Mouse (Mus musculus): ENCODE measurements at regions not wholly inside any gene's neighbourhood (a gene's known extent, or its start where the extent isn't known, plus 50 kb on each side); places are given as distances from the start of the nearest gene placed in this dataset.
"Not testable (repeated sequence)": the region's sequence is repeated elsewhere in the genome, so short reads cannot be mapped to it uniquely, and the experiment has no call there.

GRCm38 (mm10) chr6:18566934-18567333 lies 52.3 kb upstream of the Cttnbp2 start:
- H3K4me3 ChIP-seq (ENCODE audit: insufficient read depth, low read depth, low read length); H3K4me1 ChIP-seq (ENCODE audit: control insufficient read depth, insufficient read depth, low read length); H3K27ac ChIP-seq (ENCODE audit: insufficient read depth, low read depth, low read length): not testable (repeated sequence)
- WGBS = 91% methylated on average over 2 of the region's 2 CpGs

GRCm38 (mm10) chr6:18569221-18569620 lies 54.6 kb upstream of the Cttnbp2 start:
- TF ChIP-seq CTCF (IDR thresholded peaks at IDR 0.05; ENCODE audit: insufficient read depth, low read depth, low read length) (no peak), POLR2A (IDR thresholded peaks at IDR 0.05; ENCODE audit: insufficient read depth, low read depth, low read length) (no peak)
- H3K4me3 ChIP-seq (ENCODE audit: insufficient read depth, low read depth, low read length) = no peak overlapping the region
- 84% methylated on average over 2 of the region's 2 CpGs for WGBS
- H3K27ac ChIP-seq (ENCODE audit: insufficient read depth, low read depth, low read length) = no peak overlapping the region
- H3K4me1 ChIP-seq (ENCODE audit: control insufficient read depth, insufficient read depth, low read length) = no peaks in the 10 kb centered on the region

- TF ChIP-seq POLR2A (IDR thresholded peaks at IDR 0.05; ENCODE audit: insufficient read depth, low read depth, low read length) (no peak), CTCF (IDR thresholded peaks at IDR 0.05; ENCODE audit: insufficient read depth, low read depth, low read length) (no peak)
- Histone ChIP-seq H3K4me3 (ENCODE audit: insufficient read depth, low read depth, low read length) (no peak overlapping the region), H3K4me1 (ENCODE audit: control insufficient read depth, insufficient read depth, low read length) (no peaks in the 10 kb centered on the region), H3K27ac (ENCODE audit: insufficient read depth, low read depth, low read length) (no peak overlapping the region)
Observed at GRCm38 (mm10) chr6:18578501-18578900, 63.9 kb upstream of the Cttnbp2 start.

- Histone ChIP-seq H3K27ac (ENCODE audit: insufficient read depth, low read depth, low read length) (no peak overlapping the region), H3K4me3 (ENCODE audit: insufficient read depth, low read depth, low read length) (no peak overlapping the region), H3K4me1 (ENCODE audit: control insufficient read depth, insufficient read depth, low read length) (no peaks in the 10 kb centered on the region)
- TF ChIP-seq POLR2A (IDR thresholded peaks at IDR 0.05; ENCODE audit: insufficient read depth, low read depth, low read length) = no peak
- TF ChIP-seq CTCF (IDR thresholded peaks at IDR 0.05; ENCODE audit: insufficient read depth, low read depth, low read length) = no peak
Observed at GRCm38 (mm10) chr6:18589436-18589835, 74.8 kb upstream of the Cttnbp2 start.

GRCm38 (mm10) chr6:18596680-18597079 lies 82.0 kb upstream of the Cttnbp2 start:
- TF ChIP-seq CTCF (IDR thresholded peaks at IDR 0.05; ENCODE audit: insufficient read depth, low read depth, low read length) = no peak
- TF ChIP-seq POLR2A (IDR thresholded peaks at IDR 0.05; ENCODE audit: insufficient read depth, low read depth, low read length) = no peak
- Histone ChIP-seq H3K27ac (ENCODE audit: insufficient read depth, low read depth, low read length) (no peak overlapping the region), H3K4me1 (ENCODE audit: control insufficient read depth, insufficient read depth, low read length) (no peaks in the 10 kb centered on the region), H3K4me3 (ENCODE audit: insufficient read depth, low read depth, low read length) (no peak overlapping the region)
- WGBS = 79% methylated on average over 5 of the region's 5 CpGs

- no peak for TF ChIP-seq POLR2A (IDR thresholded peaks at IDR 0.05; ENCODE audit: insufficient read depth, low read depth, low read length)
- TF ChIP-seq CTCF (IDR thresholded peaks at IDR 0.05; ENCODE audit: insufficient read depth, low read depth, low read length) = no peak
- WGBS = 84% methylated on average over 4 of the region's 4 CpGs
- H3K4me1 ChIP-seq (ENCODE audit: control insufficient read depth, insufficient read depth, low read length) = no peaks in the 10 kb centered on the region
- H3K4me3 ChIP-seq (ENCODE audit: insufficient read depth, low read depth, low read length) = no peak overlapping the region
- no peak overlapping the region for H3K27ac ChIP-seq (ENCODE audit: insufficient read depth, low read depth, low read length)
Observed at GRCm38 (mm10) chr6:18599626-18600025, 85.0 kb upstream of the Cttnbp2 start.

- no peak overlapping the region for H3K4me3 ChIP-seq (ENCODE audit: insufficient read depth, low read depth, low read length)
- TF ChIP-seq CTCF (IDR thresholded peaks at IDR 0.05; ENCODE audit: insufficient read depth, low read depth, low read length) (no peak), POLR2A (IDR thresholded peaks at IDR 0.05; ENCODE audit: insufficient read depth, low read depth, low read length) (no peak)
- no peaks in the 10 kb centered on the region for H3K4me1 ChIP-seq (ENCODE audit: control insufficient read depth, insufficient read depth, low read length)
- H3K27ac ChIP-seq (ENCODE audit: insufficient read depth, low read depth, low read length) = no peak overlapping the region
- 46% methylated on average over 7 of the region's 7 CpGs for WGBS
Observed at GRCm38 (mm10) chr6:18601926-18602325, 87.3 kb upstream of the Cttnbp2 start.

GRCm38 (mm10) chr6:18621372-18622262 lies 107.0 kb upstream of the Cttnbp2 start:
- TF ChIP-seq POLR2A (IDR thresholded peaks at IDR 0.05; ENCODE audit: insufficient read depth, low read depth, low read length) (no peak), CTCF (IDR thresholded peaks at IDR 0.05; ENCODE audit: insufficient read depth, low read depth, low read length) (no peak)
- 28% methylated on average over 6 of the region's 6 CpGs for WGBS

GRCm38 (mm10) chr6:18628591-18628990 lies 113.9 kb upstream of the Cttnbp2 start:
- Histone ChIP-seq H3K4me3 (ENCODE audit: insufficient read depth, low read depth, low read length) (no peak overlapping the region), H3K4me1 (ENCODE audit: control insufficient read depth, insufficient read depth, low read length) (no peaks in the 10 kb centered on the region), H3K27ac (ENCODE audit: insufficient read depth, low read depth, low read length) (no peak overlapping the region)
- WGBS = 72% methylated on average over 1 of the region's 1 CpGs
- TF ChIP-seq POLR2A (IDR thresholded peaks at IDR 0.05; ENCODE audit: insufficient read depth, low read depth, low read length) = no peak
- TF ChIP-seq CTCF (IDR thresholded peaks at IDR 0.05; ENCODE audit: insufficient read depth, low read depth, low read length) = no peak

More at GRCm38 (mm10) chr6:18621372-18622262, 107.0 kb upstream of the Cttnbp2 start:
- Histone ChIP-seq H3K4me3 (ENCODE audit: insufficient read depth, low read depth, low read length) (no peak overlapping the region), H3K27ac (ENCODE audit: insufficient read depth, low read depth, low read length) (no peak overlapping the region; the same call in 1 of the 2 replicates), H3K4me1 (ENCODE audit: control insufficient read depth, insufficient read depth, low read length) (no peaks in the 10 kb centered on the region; the same call in 1 of the 2 replicates)
